Mouse (Mus musculus) erythroblast, embryonic 14.5 days (primary cell): ENCODE results near the gene Rnf220.

Experiments
- GATA1 ChIP-seq: IDR thresholded peaks from 2 replicates; pipeline ENCODE4 v1.6.1; 2012; ENCODE audit warnings: low read length, inconsistent platforms, mixed read lengths
- TAL1 ChIP-seq: IDR thresholded peaks from 3 replicates; pipeline ENCODE4 v1.6.1; 2012; ENCODE audit warnings: low read length, inconsistent platforms, mixed read lengths

DNA sequence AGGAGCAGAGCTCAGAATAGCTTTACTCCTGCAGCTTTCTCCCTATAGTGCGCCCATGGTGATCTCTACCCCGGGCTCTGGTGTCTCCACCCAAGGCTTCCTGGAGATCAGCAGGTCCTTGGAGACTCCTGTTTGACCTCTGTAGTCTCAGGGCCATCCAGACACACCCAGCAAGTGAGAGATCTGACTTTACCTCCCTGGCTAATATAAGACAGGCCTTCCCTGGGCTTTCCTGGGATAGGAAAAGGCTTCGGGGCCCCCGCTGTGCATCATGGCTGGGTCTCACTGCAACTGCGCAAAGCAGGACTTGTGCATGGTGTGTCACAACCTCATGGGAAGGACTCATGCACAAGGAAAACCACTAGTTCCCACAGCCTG, 116.3 kb downstream of the Rnf220 start:
- TF ChIP-seq TAL1 (no peak), GATA1 (no peak)
